In genomic region chr5:39109526-39109925, GRCm38 (mm10) we compare ENCODE assay signal across 13 mouse cellular contexts.
A peak's percentile ranks its signal among the peaks of the same experiment; 100 is the strongest.
DNase-seq lines count a peak whose midpoint lies in the region; ATAC-seq lines count a peak whose summit lies in the region.
"Had no signal": no experiment of that assay in that cellular context is flagged by ENCODE, and none has a peak within 500 bp of the region (broad histone marks: within the 10 kb centered on the region; RNA-seq: fewer than 3 reads in every experiment).

No protein-coding gene starts in this region.

- no peak for ATAC-seq in cerebellum, adult (ENCODE audit: insufficient number of reproducible peaks, low FRiP score, low TSS enrichment)
- ATAC-seq: intestine, embryonic 16.5 days had no signal

- intact Hi-C loops in left cerebral cortex, postnatal 4 days (cut with DNase I): no loop called here
- intact Hi-C loops in left cerebral cortex, postnatal 14 days (cut with DNase I): no loop called here

- DNase-seq in cerebellum, adult 9-11 months: peak; percentile 26
- DNase-seq in left cerebral cortex, postnatal 4 days: peak; percentile 5
- DNase-seq in left cerebral cortex, postnatal 14 days (ENCODE audit: low spot score in 2 of 2): no peak
- DNase-seq in cerebellum, postnatal 10 days: peak; percentile 44 to 57
- DNase-seq in cerebellum, postnatal 36 days: peak; percentile 19 to 31
- no peak for DNase-seq in frontal cortex, postnatal 10 days (ENCODE audit: low spot score in 2 of 2)
- DNase-seq: adrenal gland, adult 8-10 months; adrenal gland, postnatal 36 days; gastrocnemius, postnatal 14 days; heart, adult 2 months; heart, postnatal 14 days had no signal

Comparison
In these comparisons a context has a peak if more than half of its experiments do, and no peak if none do; other contexts are left out.
1. DNase-seq: peak in cerebellum, adult 9-11 months (single experiment), left cerebral cortex, postnatal 4 days (single experiment), cerebellum, postnatal 10 days (2 of 2) and cerebellum, postnatal 36 days (2 of 2); none in left cerebral cortex, postnatal 14 days (0 of 2) and frontal cortex, postnatal 10 days (0 of 2).